Mouse (Mus musculus) gastrocnemius, adult 18-20 months (tissue): ENCODE data around the gene Iqcc. TPM values are rescaled to one million over a fixed set of nuclear protein-coding genes. Genes with fewer than 3 reads are reported as not detected.
A peak's percentile ranks its signal among the peaks of the same experiment; 100 is the strongest.

ENCODE experiments used
- DNase-seq: peaks from one replicate; pipeline ENCODE4 v3.0.0; 2021; ENCODE audit warnings: low spot score
- total RNA-seq, 2 experiments: library from RNA; stranded (reverse); gene quantifications; 2 replicates each; pipeline ENCODE4 v1.2.3; 2021

Gene Iqcc
- total RNA-seq, 2 experiments from 2014 or later = 7.4 to 8.8 TPM

GRCm38 (mm10) chr4:129622120-129622802 lies 3.4 kb upstream of the Iqcc start:
- no peak for DNase-seq

- peak; percentile 55 for DNase-seq
Measured at GRCm38 (mm10) chr4:129621283-129621841, 2.5 kb upstream of the Iqcc start.

GRCm38 (mm10) chr4:129620419-129621282 lies 1.8 kb upstream of the Iqcc start:
- DNase-seq = no peak

GRCm38 (mm10) chr4:129618031-129618430 lies 868 bp downstream of the Iqcc start:
- DNase-seq = no peak

- no peak for DNase-seq
Measured at GRCm38 (mm10) chr4:129617121-129617641, 1.7 kb downstream of the Iqcc start.

- no peak for DNase-seq
Measured at GRCm38 (mm10) chr4:129616631-129617030, 2.3 kb downstream of the Iqcc start.

DNA sequence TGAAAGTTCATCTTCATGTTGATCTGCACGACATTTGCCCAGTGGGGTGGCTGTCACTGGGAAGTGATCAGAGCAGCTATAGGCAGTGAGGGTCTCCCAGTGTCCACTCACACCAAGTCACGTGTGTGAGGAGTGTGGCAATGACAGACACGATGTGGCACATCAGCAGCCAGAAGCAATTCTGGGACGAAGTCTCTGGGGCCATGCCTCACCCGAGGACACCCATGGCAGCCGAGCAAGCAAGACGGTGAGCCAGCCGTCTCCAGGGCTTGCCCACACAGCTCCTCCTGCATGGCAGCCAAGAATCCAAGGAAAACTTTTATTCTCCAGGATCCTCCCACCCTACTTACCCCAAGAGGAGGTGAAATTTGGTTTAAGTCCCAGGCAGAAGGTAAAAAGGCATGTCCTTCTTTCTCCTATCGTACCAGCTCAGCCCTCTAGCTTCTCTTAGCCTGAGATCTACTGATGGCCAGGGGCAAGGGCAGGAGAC lies 3.1 kb downstream of the Iqcc start:
- DNase-seq = no peak

DNA sequence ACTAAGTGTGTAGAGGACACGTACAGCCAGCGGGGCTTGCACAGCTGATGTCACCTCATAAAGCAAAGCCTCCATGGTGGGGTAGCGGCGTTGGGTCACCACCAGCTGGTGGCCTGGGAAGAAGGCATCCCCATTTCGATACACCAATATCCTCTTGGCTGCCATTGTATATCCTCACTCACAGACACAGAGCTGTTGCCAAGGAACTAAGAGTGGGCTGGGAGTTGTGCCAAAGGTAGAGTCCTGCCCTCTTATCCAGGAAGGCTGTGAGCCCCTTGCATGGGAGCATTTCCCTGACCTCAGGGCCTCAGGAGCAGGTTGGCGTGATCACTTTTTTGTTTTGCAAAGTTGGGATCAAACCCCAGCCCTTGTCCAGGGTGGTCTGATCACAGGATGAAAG lies 4.8 kb downstream of the Iqcc start, which contains the start of gene Dcdc2b:
Gene Dcdc2b (minus strand): TSS at position 165 of the 400 bp plus-strand sequence.
- DNase-seq = no peak

DNA sequence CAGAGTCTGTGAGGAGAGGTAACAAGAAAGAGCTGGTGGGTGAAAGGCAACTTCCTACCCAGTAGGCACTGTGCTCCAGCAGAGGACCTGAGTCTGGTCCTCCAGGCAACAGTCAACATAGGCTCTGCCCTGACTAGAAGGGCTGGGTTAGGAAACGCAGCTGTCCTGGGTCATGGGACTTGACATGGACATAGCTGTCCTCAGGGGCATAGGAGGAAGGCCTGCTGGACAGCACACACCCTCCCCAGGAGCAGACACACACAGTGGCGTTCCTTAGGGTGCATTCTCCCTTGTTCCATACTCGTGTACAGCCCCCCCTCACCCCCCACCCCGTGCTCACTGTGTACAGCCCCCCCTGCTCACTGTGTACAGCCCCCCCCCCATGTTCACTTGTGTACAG lies 8.4 kb downstream of the Iqcc start:
- DNase-seq = no peak

DNA sequence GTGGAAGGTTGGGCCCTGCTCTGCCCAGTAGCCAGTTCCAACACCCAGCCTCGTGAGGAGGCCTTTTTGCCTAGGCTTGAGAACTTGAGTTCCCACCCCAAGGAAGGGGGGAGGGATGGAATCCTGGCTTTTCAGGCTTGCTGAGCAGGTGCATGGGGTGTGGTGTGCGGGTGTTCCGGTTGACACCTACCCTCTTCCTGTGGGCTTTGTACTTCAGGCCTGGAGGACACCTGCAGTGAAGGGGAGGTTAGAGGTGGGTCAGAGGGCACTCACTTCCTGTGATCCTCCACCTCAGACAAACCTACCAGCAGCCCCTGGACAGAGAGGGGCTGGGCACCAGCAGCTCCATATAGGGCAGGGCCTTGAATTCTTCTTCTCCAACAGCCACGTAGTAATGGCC lies 8.9 kb downstream of the Iqcc start:
- DNase-seq = no peak

DNA sequence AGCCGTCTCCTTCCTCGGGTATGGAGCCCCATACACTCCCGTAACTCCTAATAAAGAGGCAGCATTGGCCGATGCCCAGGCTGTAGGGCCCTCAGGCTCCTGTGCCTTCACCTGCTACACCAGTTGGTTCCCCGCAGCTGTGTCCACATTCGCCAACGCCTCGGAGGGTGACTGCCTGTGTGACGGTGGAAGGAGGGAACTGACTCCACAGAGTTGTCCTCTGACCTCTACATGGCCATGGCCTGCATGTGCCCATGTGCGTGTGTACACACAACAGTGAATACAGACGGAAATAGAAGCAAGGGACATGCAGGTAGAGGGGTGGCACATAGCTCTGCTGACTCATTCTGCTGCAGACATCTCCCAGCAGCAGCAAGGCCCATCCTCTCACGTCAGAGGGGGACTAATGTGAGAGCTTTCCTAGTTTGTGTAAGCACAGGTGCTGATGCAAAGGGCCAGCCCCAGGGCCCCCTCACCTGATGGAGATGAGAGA lies 9.7 kb downstream of the Iqcc start:
- DNase-seq = no peak

DNA sequence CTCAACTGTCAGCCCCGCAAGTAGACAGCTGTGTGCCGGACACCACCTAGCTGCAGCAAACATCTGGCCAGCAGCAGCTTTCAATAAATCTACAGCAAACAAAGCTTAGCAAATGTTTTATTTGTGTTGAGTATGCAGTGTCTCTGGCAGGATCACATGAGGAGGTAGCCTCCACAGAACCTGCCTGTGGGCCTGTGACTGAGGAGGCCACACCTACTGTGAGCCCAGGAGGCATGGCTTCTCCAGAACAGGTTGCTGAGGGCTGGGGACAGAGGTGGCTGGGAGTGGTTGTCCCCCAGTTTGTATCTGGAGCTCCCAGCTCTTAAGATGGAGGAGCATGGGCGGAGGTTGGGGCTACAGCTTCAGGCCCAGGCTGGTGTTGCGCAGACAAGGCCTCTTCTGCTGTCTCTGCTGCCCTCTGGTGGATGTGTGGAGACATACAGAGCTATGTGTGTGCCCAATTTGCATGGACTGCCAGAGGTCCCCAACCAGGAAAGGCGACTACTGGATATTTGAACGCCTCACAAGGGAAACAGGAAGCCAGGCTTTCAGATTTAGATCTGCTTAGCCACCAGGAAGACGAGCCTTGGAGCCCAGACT lies 10.4 kb downstream of the Iqcc start:
- DNase-seq = peak; percentile 84

DNA sequence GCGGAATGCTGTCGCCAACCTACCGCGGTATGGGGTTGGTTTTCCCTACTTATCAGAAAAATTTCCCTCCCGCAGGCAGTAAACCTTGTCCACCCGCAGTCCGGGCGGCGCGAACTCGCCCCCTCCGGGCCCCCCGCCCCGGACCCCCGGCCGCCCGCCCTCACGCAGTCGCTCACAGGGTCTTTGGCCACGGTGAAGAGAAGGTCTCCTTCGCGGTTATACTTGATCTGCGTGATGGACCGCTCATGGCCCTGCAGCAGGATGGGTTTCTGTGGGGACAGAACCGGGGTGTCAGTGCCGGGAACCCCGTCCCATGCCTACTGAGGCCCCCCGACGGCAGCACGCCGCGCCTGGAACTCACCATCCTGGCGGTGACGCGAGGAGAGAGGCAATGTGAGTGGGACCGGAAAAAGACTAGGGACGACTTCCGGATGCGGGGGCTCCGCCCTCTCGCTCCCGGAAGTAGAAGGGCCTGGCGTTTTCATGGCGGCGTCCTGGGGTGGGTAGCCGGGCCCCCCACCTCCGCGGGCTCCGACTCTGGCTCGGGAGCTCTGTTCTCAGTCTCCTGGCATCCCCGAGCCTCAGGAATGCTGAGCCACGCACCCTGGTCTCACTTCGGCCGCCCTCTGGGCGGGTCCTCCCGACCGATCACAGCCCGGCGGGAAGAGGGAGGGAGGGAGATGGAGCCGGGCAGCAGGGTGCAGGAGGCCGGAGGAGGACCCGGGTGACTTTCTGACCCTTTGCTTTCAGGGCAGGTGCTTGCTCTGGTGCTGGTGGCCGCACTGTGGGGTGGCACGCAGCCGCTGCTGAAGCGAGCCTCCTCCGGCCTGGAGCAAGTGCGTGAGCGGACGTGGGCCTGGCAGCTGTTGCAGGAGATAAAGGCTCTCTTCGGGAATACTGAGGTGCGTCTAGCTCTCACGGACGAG lies 18.4 kb downstream of the Iqcc start, which contains the start of the genes Eif3i and Tmem234:
Gene Eif3i (minus strand): TSS at position 416 of the 926 bp plus-strand sequence.
Gene Tmem234 (plus strand): TSS at position 436 of the 926 bp plus-strand sequence.
- DNase-seq = peak; percentile 81

GRCm38 (mm10) chr4:129588865-129589264 lies 30.0 kb downstream of the Iqcc start:
- no peak for DNase-seq

DNA sequence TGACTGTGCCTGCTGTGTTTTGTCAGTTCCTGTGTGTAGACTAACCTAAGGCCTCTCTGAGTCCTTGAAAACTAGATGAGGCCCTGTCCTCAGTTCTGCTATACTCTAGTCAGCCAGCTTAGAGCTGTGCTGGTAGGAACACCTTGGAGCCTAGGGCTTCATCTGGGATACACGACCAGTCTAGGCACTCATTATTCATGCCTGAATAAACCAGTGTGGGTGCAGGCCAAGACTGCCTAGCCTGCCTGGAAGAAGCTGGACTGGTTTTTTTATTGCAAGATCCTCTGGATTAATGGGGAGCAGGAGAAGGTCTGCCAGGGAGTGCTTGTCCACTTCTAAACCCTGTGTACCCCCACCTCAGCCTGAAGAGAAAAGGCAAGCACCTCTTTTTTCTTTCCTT lies 32.0 kb downstream of the Iqcc start:
- DNase-seq = no peak

- no peak for DNase-seq
Measured at GRCm38 (mm10) chr4:129585773-129586172, 33.1 kb downstream of the Iqcc start.

- peak; percentile 83 for DNase-seq
Measured at GRCm38 (mm10) chr4:129584884-129585608, 33.9 kb downstream of the Iqcc start.

- DNase-seq = no peak
Measured at GRCm38 (mm10) chr4:129584370-129584769, 34.5 kb downstream of the Iqcc start.

- DNase-seq = no peak
Measured at GRCm38 (mm10) chr4:129582251-129582650, 36.6 kb downstream of the Iqcc start.
